Mouse (Mus musculus): ENCODE measurements around the gene Rgn. TPM values are rescaled to one million over a fixed set of nuclear protein-coding genes. Genes with fewer than 3 reads are reported as not detected.

The Rgn gene
- polyA plus RNA-seq (2011; ENCODE audit: insufficient read depth, insufficient read length, low replicate concordance, missing spikeins): 1.0 and 4.7 TPM in 2 replicates

DNA sequence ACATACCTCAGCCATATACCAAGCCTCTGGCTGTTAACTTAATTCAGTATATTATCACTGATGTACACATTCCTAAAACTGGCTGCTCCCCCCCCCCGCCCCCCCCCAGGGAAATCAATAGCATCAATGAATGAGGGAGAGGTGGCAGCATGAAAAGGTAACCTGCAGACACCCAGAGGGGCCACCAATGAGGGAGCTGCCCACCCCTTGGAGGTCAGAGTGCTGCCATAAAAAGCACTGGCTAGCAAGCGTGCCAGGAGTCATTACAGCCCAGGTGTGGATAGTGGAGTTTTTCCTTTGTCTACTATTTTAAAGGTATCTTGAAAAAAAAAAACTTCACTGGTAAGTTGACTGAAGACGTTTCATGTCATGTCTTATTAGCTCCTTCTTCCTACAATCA is at the start of gene Rgn:
Gene Rgn (plus strand): TSS at position 256 of the 400 bp plus-strand sequence.
- no peak for TF ChIP-seq POLR2A (IDR thresholded peaks at IDR 0.05; ENCODE audit: borderline replicate concordance, control insufficient read depth, low read depth, low read length)
- TF ChIP-seq CTCF (IDR thresholded peaks at IDR 0.05; ENCODE audit: control insufficient read depth, insufficient read depth, low read length): no peak
- 61% methylated on average over 3 of the region's 3 CpGs for WGBS
- H3K27ac ChIP-seq (ENCODE audit: control insufficient read depth, insufficient read depth, low read depth, low read length, poor library complexity): no peak within 1 kb of the TSS
- no peak within 1 kb of the TSS for H3K4me3 ChIP-seq (replicated peaks; ENCODE audit: control insufficient read depth, low read depth, low read length)
- H3K4me1 ChIP-seq (ENCODE audit: control insufficient read depth, insufficient read depth, low read length): no peaks in the 10 kb centered on the region

DNA sequence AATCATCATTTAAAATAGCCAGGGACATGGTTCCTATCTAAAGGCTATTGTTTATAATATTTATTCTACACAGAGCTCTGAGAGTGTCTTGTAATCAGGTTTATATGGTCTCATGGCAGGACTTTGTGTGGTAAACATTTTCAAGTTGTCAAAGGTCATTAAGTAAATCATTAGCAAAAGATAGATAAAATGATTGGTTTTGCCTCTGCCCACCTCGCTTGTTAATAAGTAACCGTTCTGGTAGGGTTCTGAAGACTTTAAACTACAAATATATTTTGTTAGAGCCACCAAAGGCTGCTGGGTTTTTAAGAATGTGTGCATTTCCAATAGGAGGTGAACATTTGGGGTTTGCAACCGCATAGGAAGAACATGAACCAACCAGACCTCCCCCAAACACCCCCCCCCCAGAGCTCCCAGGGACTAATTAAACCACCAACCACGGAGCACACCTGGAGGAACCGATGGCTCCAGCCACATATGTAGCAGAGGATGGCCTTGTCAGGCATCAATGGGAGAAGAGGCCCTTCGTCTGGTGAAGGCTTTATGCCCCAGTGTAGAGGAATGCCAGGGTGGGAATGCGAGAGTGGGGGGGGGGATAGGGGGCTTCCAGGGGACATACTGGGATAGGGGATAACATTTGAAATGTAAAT is 29.2 kb upstream of the Rgn start:
- Histone ChIP-seq H3K4me3 (replicated peaks; ENCODE audit: control insufficient read depth, low read depth, low read length) (no peak overlapping the region), H3K4me1 (ENCODE audit: control insufficient read depth, insufficient read depth, low read length) (no peaks in the 10 kb centered on the region), H3K27ac (ENCODE audit: control insufficient read depth, insufficient read depth, low read depth, low read length, poor library complexity) (no peak overlapping the region)
- no peak for TF ChIP-seq CTCF (IDR thresholded peaks at IDR 0.05; ENCODE audit: control insufficient read depth, insufficient read depth, low read length)
- TF ChIP-seq POLR2A (IDR thresholded peaks at IDR 0.05; ENCODE audit: borderline replicate concordance, control insufficient read depth, low read depth, low read length): no peak
- 77% methylated on average over 7 of the region's 7 CpGs for WGBS

- TF ChIP-seq CTCF (IDR thresholded peaks at IDR 0.05; ENCODE audit: control insufficient read depth, insufficient read depth, low read length): no peak
- TF ChIP-seq POLR2A (IDR thresholded peaks at IDR 0.05; ENCODE audit: borderline replicate concordance, control insufficient read depth, low read depth, low read length): no peak
- H3K27ac ChIP-seq (ENCODE audit: control insufficient read depth, insufficient read depth, low read depth, low read length, poor library complexity): no peak overlapping the region
- H3K4me3 ChIP-seq (replicated peaks; ENCODE audit: control insufficient read depth, low read depth, low read length): no peak overlapping the region
- no peaks in the 10 kb centered on the region for H3K4me1 ChIP-seq (ENCODE audit: control insufficient read depth, insufficient read depth, low read length)
Observed at GRCm38 (mm10) chrX:20521578-20521977, 28.0 kb upstream of the Rgn start.

DNA sequence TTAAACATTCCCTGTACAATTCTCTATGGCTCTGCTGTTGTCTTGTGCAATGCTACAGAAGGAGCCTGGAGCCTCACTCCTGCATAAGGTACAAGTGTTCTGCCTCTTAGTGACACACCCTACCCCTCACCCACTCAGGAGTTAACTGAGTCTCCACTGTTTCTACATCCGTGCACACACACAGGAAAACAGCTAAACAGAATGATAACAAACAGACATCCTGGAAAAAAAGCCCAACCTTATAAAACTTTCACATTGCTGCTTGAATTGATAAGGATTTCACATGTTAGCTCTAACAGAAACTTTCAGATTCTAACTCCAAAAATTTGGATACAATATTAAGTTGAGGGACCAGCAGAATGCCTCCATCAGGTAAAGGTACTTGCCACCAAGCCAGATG is 17.0 kb upstream of the Rgn start:
- no peaks in the 10 kb centered on the region for H3K4me1 ChIP-seq (ENCODE audit: control insufficient read depth, insufficient read depth, low read length)
- WGBS: 56% methylated on average over 1 of the region's 1 CpGs

GRCm38 (mm10) chrX:20543867-20544266 is 5.7 kb upstream of the Rgn start:
- Histone ChIP-seq H3K27ac (ENCODE audit: control insufficient read depth, insufficient read depth, low read depth, low read length, poor library complexity) (no peak overlapping the region), H3K4me3 (replicated peaks; ENCODE audit: control insufficient read depth, low read depth, low read length) (no peak overlapping the region), H3K4me1 (ENCODE audit: control insufficient read depth, insufficient read depth, low read length) (no peaks in the 10 kb centered on the region)
- TF ChIP-seq POLR2A (IDR thresholded peaks at IDR 0.05; ENCODE audit: borderline replicate concordance, control insufficient read depth, low read depth, low read length) (no peak), CTCF (IDR thresholded peaks at IDR 0.05; ENCODE audit: control insufficient read depth, insufficient read depth, low read length) (no peak)
- WGBS: 75% methylated on average over 3 of the region's 3 CpGs

More for the DNA sequence above, 17.0 kb upstream of the Rgn start:
- TF ChIP-seq POLR2A (IDR thresholded peaks at IDR 0.05; ENCODE audit: borderline replicate concordance, control insufficient read depth, low read depth, low read length) (no peak), CTCF (IDR thresholded peaks at IDR 0.05; ENCODE audit: control insufficient read depth, insufficient read depth, low read length) (no peak)
- Histone ChIP-seq H3K27ac (ENCODE audit: control insufficient read depth, insufficient read depth, low read depth, low read length, poor library complexity) (no peak overlapping the region), H3K4me3 (replicated peaks; ENCODE audit: control insufficient read depth, low read depth, low read length) (no peak overlapping the region)

- TF ChIP-seq CTCF (IDR thresholded peaks at IDR 0.05; ENCODE audit: control insufficient read depth, insufficient read depth, low read length) (no peak), POLR2A (IDR thresholded peaks at IDR 0.05; ENCODE audit: borderline replicate concordance, control insufficient read depth, low read depth, low read length) (no peak)
- H3K27ac ChIP-seq (ENCODE audit: control insufficient read depth, insufficient read depth, low read depth, low read length, poor library complexity): no peak overlapping the region
- no peaks in the 10 kb centered on the region for H3K4me1 ChIP-seq (ENCODE audit: control insufficient read depth, insufficient read depth, low read length)
- no peak overlapping the region for H3K4me3 ChIP-seq (replicated peaks; ENCODE audit: control insufficient read depth, low read depth, low read length)
- WGBS: 44% methylated on average over 5 of the region's 5 CpGs
Observed at GRCm38 (mm10) chrX:20547609-20548008, 2.0 kb upstream of the Rgn start.

- no peak overlapping the region for H3K4me3 ChIP-seq (replicated peaks; ENCODE audit: control insufficient read depth, low read depth, low read length)
- H3K4me1 ChIP-seq (ENCODE audit: control insufficient read depth, insufficient read depth, low read length): no peaks in the 10 kb centered on the region
- no peak overlapping the region for H3K27ac ChIP-seq (ENCODE audit: control insufficient read depth, insufficient read depth, low read depth, low read length, poor library complexity)
- 15% methylated on average over 24 of the region's 24 CpGs for WGBS
- TF ChIP-seq POLR2A (IDR thresholded peaks at IDR 0.05; ENCODE audit: borderline replicate concordance, control insufficient read depth, low read depth, low read length): no peak
- no peak for TF ChIP-seq CTCF (IDR thresholded peaks at IDR 0.05; ENCODE audit: control insufficient read depth, insufficient read depth, low read length)
Observed at GRCm38 (mm10) chrX:20548011-20548879, 1.3 kb upstream of the Rgn start.

GRCm38 (mm10) chrX:20548880-20549440 is 627 bp upstream of the Rgn start:
- WGBS: 17% methylated on average over 1 of the region's 1 CpGs

More at GRCm38 (mm10) chrX:20548880-20549440, 627 bp upstream of the Rgn start:
- Histone ChIP-seq H3K27ac (ENCODE audit: control insufficient read depth, insufficient read depth, low read depth, low read length, poor library complexity) (no peak overlapping the region), H3K4me1 (ENCODE audit: control insufficient read depth, insufficient read depth, low read length) (no peaks in the 10 kb centered on the region), H3K4me3 (replicated peaks; ENCODE audit: control insufficient read depth, low read depth, low read length) (no peak overlapping the region)
- TF ChIP-seq CTCF (IDR thresholded peaks at IDR 0.05; ENCODE audit: control insufficient read depth, insufficient read depth, low read length) (no peak), POLR2A (IDR thresholded peaks at IDR 0.05; ENCODE audit: borderline replicate concordance, control insufficient read depth, low read depth, low read length) (no peak)
